Mouse (Mus musculus): Measurements from ENCODE around the gene Vmn1r71.
"Not testable (repeated sequence)": the region's sequence is repeated elsewhere in the genome, so short reads cannot be mapped to it uniquely, and the experiment has no call there.

Vmn1r71 gene

GRCm38 (mm10) chr7:10754264-10754663 is at the start of gene Vmn1r71:
Gene Vmn1r71 (minus strand): TSS chr7:10754364.
- no peak for DNase-seq (ENCODE audit: low spot score in 2 of 2)

GRCm38 (mm10) chr7:10757551-10757950 is 3.4 kb upstream of the Vmn1r71 start:
- DNase-seq (ENCODE audit: low spot score in 2 of 2) = not testable (repeated sequence)
